Mouse (Mus musculus): ENCODE results near the gene Prickle2. TPM values are rescaled to one million over a fixed set of nuclear protein-coding genes. Genes with fewer than 3 reads are reported as not detected.

Prickle2 gene
- total RNA-seq, 2 experiments from 2014 or later: 97.0 to 97.1 TPM

GRCm38 (mm10) chr6:92463768-92464167 lies 242.2 kb downstream of the Prickle2 start:
- no peak for DNase-seq
- intact Hi-C loops (cut with DNase I): no loop called here

GRCm38 (mm10) chr6:92460750-92461149 lies 245.2 kb downstream of the Prickle2 start:
- intact Hi-C loops (cut with DNase I): no loop called here
- no peak for DNase-seq

GRCm38 (mm10) chr6:92458026-92458425 lies 247.9 kb downstream of the Prickle2 start:
- intact Hi-C loops (cut with DNase I): no loop called here
- DNase-seq: no peak

GRCm38 (mm10) chr6:92451421-92451820 lies 254.5 kb downstream of the Prickle2 start:
- peak; percentile 38 for DNase-seq
- intact Hi-C loops (cut with DNase I): no loop called here

GRCm38 (mm10) chr6:92449956-92450355 lies 256.0 kb downstream of the Prickle2 start:
- DNase-seq: no peak
- intact Hi-C loops (cut with DNase I): no loop called here

- DNase-seq: no peak
- intact Hi-C loops (cut with DNase I): no loop called here
Measured at GRCm38 (mm10) chr6:92446662-92447061, 259.3 kb downstream of the Prickle2 start.

- peak; percentile 35 for DNase-seq
- intact Hi-C loops (cut with DNase I): no loop called here
Measured at GRCm38 (mm10) chr6:92441205-92441604, 264.8 kb downstream of the Prickle2 start.

- DNase-seq: no peak
- intact Hi-C loops (cut with DNase I): no loop called here
Measured at GRCm38 (mm10) chr6:92440251-92440650, 265.7 kb downstream of the Prickle2 start.

- DNase-seq: no peak
- intact Hi-C loops (cut with DNase I): no loop called here
Measured at GRCm38 (mm10) chr6:92432146-92432545, 273.8 kb downstream of the Prickle2 start.

- intact Hi-C loops (cut with DNase I): no loop called here
- DNase-seq: peak; percentile 73
Measured at GRCm38 (mm10) chr6:92427406-92428171, 278.4 kb downstream of the Prickle2 start.

- intact Hi-C loops (cut with DNase I): no loop called here
- no peak for DNase-seq
Measured at GRCm38 (mm10) chr6:92425901-92426300, 280.1 kb downstream of the Prickle2 start.

- DNase-seq: no peak
- intact Hi-C loops (cut with DNase I): no loop called here
Measured at GRCm38 (mm10) chr6:92425476-92425875, 280.5 kb downstream of the Prickle2 start.

- intact Hi-C loops (cut with DNase I): no loop called here
- DNase-seq: no peak
Measured at GRCm38 (mm10) chr6:92424991-92425390, 281.0 kb downstream of the Prickle2 start.

- intact Hi-C loops (cut with DNase I): no loop called here
- peak; percentile 38 for DNase-seq
Measured at GRCm38 (mm10) chr6:92422286-92422685, 283.7 kb downstream of the Prickle2 start.

GRCm38 (mm10) chr6:92420106-92420505 lies 285.8 kb downstream of the Prickle2 start:
- DNase-seq: peak; percentile 22
- intact Hi-C loops (cut with DNase I): no loop called here

- no peak for DNase-seq
- intact Hi-C loops (cut with DNase I): loop anchor here (10.0 kb wide), 1 partner anchor 249 kb away; no protein-coding TSS in a partner anchor
Measured at GRCm38 (mm10) chr6:92415405-92415755, 290.6 kb downstream of the Prickle2 start.

- no peak for DNase-seq
- intact Hi-C loops (cut with DNase I): loop anchor here (10.0 kb wide), 1 partner anchor 250 kb away; no protein-coding TSS in a partner anchor
Measured at GRCm38 (mm10) chr6:92414478-92415404, 291.2 kb downstream of the Prickle2 start.

GRCm38 (mm10) chr6:92413982-92414381 lies 292.0 kb downstream of the Prickle2 start:
- intact Hi-C loops (cut with DNase I): loop anchor here (10.0 kb wide), 1 partner anchor 251 kb away; no protein-coding TSS in a partner anchor
- DNase-seq: peak; percentile 49

- no peak for DNase-seq
- intact Hi-C loops (cut with DNase I): loop anchor here (10.0 kb wide), 1 partner anchor 255 kb away; no protein-coding TSS in a partner anchor
Measured at GRCm38 (mm10) chr6:92409788-92410187, 296.2 kb downstream of the Prickle2 start.

- intact Hi-C loops (cut with DNase I): no loop called here
- DNase-seq: no peak
Measured at GRCm38 (mm10) chr6:92407259-92407658, 298.7 kb downstream of the Prickle2 start.

GRCm38 (mm10) chr6:92405571-92405970 lies 300.4 kb downstream of the Prickle2 start:
- DNase-seq: no peak
- intact Hi-C loops (cut with DNase I): no loop called here
